Mouse (Mus musculus) spleen, adult 2 months (tissue): Measurements from ENCODE around the gene Vamp5.

ENCODE experiments used
- CTCF ChIP-seq: fragments of 200-500 bp; IDR thresholded peaks from 2 replicates; pipeline ENCODE4 v1.5.1; 2011; ENCODE audit warnings: mild to moderate bottlenecking, inconsistent platforms; ENCODE audit not compliant: insufficient read depth, insufficient read length, insufficient replicate concordance; ENCODE audit errors: extremely low read depth
- POLR2A ChIP-seq: fragments of 200-500 bp; IDR thresholded peaks from 2 replicates; pipeline ENCODE4 v1.6.1; 2011; ENCODE audit warnings: low read depth, low read length, inconsistent platforms

GRCm38 (mm10) chr6:72333111-72333510, 47.2 kb downstream of the Vamp5 start:
- TF ChIP-seq CTCF (no peak), POLR2A (no peak)
